Mouse (Mus musculus): ENCODE data around the gene Ehd4. TPM values are rescaled to one million over a fixed set of nuclear protein-coding genes. Genes with fewer than 3 reads are reported as not detected.

The Ehd4 gene
- polyA plus RNA-seq, 1 experiment from 2014 or later = 62.9 TPM

- peak; percentile 30 for DNase-seq
- ATAC-seq (ENCODE audit: insufficient read depth) = no peak
- peak; percentile 24; the same call in 1 of the 2 replicates for TF ChIP-seq CTCF (IDR thresholded peaks at IDR 0.05; ENCODE audit: low read depth)
- no peaks in the 10 kb centered on the region for H3K4me1 ChIP-seq (ENCODE audit: insufficient read depth)
- no peaks in the 10 kb centered on the region for H3K36me3 ChIP-seq (ENCODE audit: insufficient read depth)
- H3K27ac ChIP-seq (ENCODE audit: low read depth) = no peak overlapping the region
- no peak overlapping the region for H3K4me3 ChIP-seq (ENCODE audit: low read depth, low read length)
- no peaks in the 10 kb centered on the region for H3K9me3 ChIP-seq (ENCODE audit: low read depth, low read length)
- no peaks in the 10 kb centered on the region for H3K27me3 ChIP-seq (ENCODE audit: insufficient read depth, low read length)
- no peak overlapping the region for H3K4me2 ChIP-seq
- H3K9ac ChIP-seq = no peak overlapping the region
- 42% methylated on average over 5 of the region's 5 CpGs for WGBS
Measured at GRCm38 (mm10) chr2:120158016-120158415, 3.6 kb upstream of the Ehd4 start.

- 84% methylated on average over 2 of the region's 2 CpGs for WGBS
- Histone ChIP-seq H3K4me3 (ENCODE audit: low read depth, low read length) (no peak overlapping the region), H3K36me3 (ENCODE audit: insufficient read depth) (no peaks in the 10 kb centered on the region), H3K27ac (ENCODE audit: low read depth) (no peak overlapping the region), H3K27me3 (ENCODE audit: insufficient read depth, low read length) (no peaks in the 10 kb centered on the region), H3K9me3 (ENCODE audit: low read depth, low read length) (no peaks in the 10 kb centered on the region), H3K4me1 (ENCODE audit: insufficient read depth) (no peaks in the 10 kb centered on the region), H3K4me2 (no peak overlapping the region), H3K9ac (no peak overlapping the region)
- ATAC-seq (ENCODE audit: insufficient read depth) (no peak), DNase-seq (no peak)
- peak; percentile 29; the same call in 1 of the 2 replicates for TF ChIP-seq CTCF (IDR thresholded peaks at IDR 0.05; ENCODE audit: low read depth)
Measured at GRCm38 (mm10) chr2:120157606-120158005, 3.2 kb upstream of the Ehd4 start.

DNA sequence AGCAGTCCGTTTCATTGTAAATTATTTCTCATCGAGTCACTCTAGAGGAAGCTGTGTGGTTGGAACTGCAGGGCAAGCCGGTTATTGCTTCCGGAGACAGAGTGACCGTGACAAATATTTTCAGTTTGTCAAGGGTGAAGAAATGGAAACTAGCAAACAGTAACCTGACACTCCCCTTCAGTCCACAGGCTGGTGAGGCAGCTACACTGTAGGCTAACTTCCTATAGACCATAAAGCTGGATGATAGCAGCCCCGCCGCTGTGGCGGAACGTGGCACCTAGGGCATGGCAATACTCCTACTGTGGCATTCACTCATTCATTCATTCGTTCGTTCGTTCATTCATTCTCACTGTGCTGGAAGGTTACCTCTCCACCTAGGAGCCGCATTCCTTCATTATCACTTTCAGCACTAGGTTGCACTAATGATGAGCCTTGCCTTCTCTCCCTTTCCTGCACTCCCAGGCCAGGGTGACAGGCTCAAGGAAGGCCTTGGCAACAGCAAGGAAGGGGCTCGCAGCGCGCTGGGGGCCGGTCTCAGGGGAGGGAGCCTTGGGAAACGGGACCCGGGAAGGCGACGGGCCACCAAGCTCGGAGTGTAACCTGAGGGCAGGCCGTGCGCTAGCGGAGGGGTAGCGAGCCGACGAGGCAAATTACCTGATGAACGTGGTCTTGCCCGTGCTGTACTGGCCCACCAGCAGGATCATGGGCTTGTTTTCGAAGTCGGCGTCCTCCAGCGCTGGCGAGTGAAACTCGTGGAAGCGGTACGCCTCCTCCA lies 633 bp downstream of the Ehd4 start:
- no peaks in the 10 kb centered on the region for H3K4me1 ChIP-seq (ENCODE audit: insufficient read depth)
- 2% methylated on average over 38 of the region's 38 CpGs for WGBS
- no peaks in the 10 kb centered on the region for H3K9me3 ChIP-seq (ENCODE audit: low read depth, low read length)
- H3K27ac ChIP-seq (ENCODE audit: low read depth) = peak overlapping the region; percentile 63
- H3K4me2 ChIP-seq = peak overlapping the region; percentile 100
- peak overlapping the region; percentile 75 for H3K4me3 ChIP-seq (ENCODE audit: low read depth, low read length)
- DNase-seq (peak; percentile 66), ATAC-seq (ENCODE audit: insufficient read depth) (peak; percentile 50)
- H3K9ac ChIP-seq = peak overlapping the region; percentile 74
- H3K36me3 ChIP-seq (ENCODE audit: insufficient read depth) = no peaks in the 10 kb centered on the region
- TF ChIP-seq CTCF (IDR thresholded peaks at IDR 0.05; ENCODE audit: low read depth) = no peak
- no peaks in the 10 kb centered on the region for H3K27me3 ChIP-seq (ENCODE audit: insufficient read depth, low read length)

- DNase-seq = no peak
- Histone ChIP-seq H3K4me1 (ENCODE audit: insufficient read depth) (no peaks in the 10 kb centered on the region), H3K4me3 (ENCODE audit: low read depth, low read length) (no peak overlapping the region), H3K27ac (ENCODE audit: low read depth) (no peak overlapping the region), H3K9ac (no peak overlapping the region), H3K4me2 (no peak overlapping the region), H3K9me3 (ENCODE audit: low read depth, low read length) (no peaks in the 10 kb centered on the region), H3K36me3 (ENCODE audit: insufficient read depth) (no peaks in the 10 kb centered on the region), H3K27me3 (ENCODE audit: insufficient read depth, low read length) (no peaks in the 10 kb centered on the region)
- WGBS = 74% methylated on average over 3 of the region's 3 CpGs
- no peak for ATAC-seq (ENCODE audit: insufficient read depth)
- TF ChIP-seq CTCF (IDR thresholded peaks at IDR 0.05; ENCODE audit: low read depth) = no peak
Measured at GRCm38 (mm10) chr2:120150571-120150970, 3.8 kb downstream of the Ehd4 start.

GRCm38 (mm10) chr2:120149634-120150033 lies 4.8 kb downstream of the Ehd4 start:
- TF ChIP-seq CTCF (IDR thresholded peaks at IDR 0.05; ENCODE audit: low read depth) = no peak
- Histone ChIP-seq H3K4me2 (no peak overlapping the region), H3K4me1 (ENCODE audit: insufficient read depth) (no peaks in the 10 kb centered on the region), H3K4me3 (ENCODE audit: low read depth, low read length) (no peak overlapping the region), H3K27me3 (ENCODE audit: insufficient read depth, low read length) (no peaks in the 10 kb centered on the region), H3K9ac (no peak overlapping the region), H3K27ac (ENCODE audit: low read depth) (no peak overlapping the region), H3K36me3 (ENCODE audit: insufficient read depth) (no peaks in the 10 kb centered on the region), H3K9me3 (ENCODE audit: low read depth, low read length) (no peaks in the 10 kb centered on the region)
- ATAC-seq (ENCODE audit: insufficient read depth) = no peak
- DNase-seq = no peak
- WGBS = 84% methylated on average over 7 of the region's 7 CpGs

DNA sequence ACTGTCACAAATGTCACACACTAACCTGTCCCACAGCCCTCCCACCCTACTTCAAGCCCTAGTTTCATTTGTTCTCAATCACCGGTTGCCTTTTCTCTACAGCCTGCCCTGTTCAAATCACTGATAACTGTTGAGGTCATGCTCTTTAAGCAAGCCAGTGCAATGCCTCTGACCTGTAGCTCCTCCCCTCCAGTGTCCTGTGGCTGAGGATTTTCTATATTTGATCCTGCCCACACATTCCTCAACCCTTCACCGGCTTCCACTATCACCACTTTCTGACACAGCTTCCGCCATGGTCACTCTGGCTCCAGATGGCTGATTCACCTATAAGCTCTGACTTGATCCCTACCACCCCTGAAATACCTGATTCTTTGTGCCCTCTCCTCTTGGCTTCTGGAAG lies 6.4 kb downstream of the Ehd4 start:
- DNase-seq (no peak), ATAC-seq (ENCODE audit: insufficient read depth) (no peak)
- Histone ChIP-seq H3K9me3 (ENCODE audit: low read depth, low read length) (no peaks in the 10 kb centered on the region), H3K36me3 (ENCODE audit: insufficient read depth) (no peaks in the 10 kb centered on the region), H3K27me3 (ENCODE audit: insufficient read depth, low read length) (no peaks in the 10 kb centered on the region), H3K4me2 (no peak overlapping the region), H3K27ac (ENCODE audit: low read depth) (no peak overlapping the region), H3K9ac (no peak overlapping the region), H3K4me3 (ENCODE audit: low read depth, low read length) (no peak overlapping the region), H3K4me1 (ENCODE audit: insufficient read depth) (no peaks in the 10 kb centered on the region)
- no peak for TF ChIP-seq CTCF (IDR thresholded peaks at IDR 0.05; ENCODE audit: low read depth)
- WGBS = 46% methylated on average over 3 of the region's 3 CpGs

DNA sequence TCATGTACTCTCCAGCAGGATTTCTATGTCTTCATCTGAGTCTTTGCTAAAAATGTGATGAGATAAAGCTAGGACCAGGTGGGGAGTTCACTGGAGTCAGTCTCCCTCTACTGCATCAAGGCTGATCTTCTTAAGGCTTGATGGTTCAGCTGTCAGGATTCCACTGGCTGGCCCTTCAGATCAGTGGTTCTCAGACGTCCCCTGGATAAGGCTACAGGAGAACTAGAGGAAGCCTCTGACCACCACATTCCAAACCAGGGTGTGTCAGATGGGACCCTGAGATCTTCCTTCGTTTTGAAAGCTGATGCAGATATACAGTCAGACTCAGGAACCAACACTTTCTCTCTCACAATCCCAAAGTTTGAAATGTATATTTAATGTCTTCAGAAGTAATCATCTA lies 7.0 kb downstream of the Ehd4 start:
- Histone ChIP-seq H3K27ac (ENCODE audit: low read depth) (no peak overlapping the region), H3K4me3 (ENCODE audit: low read depth, low read length) (no peak overlapping the region), H3K4me1 (ENCODE audit: insufficient read depth) (no peaks in the 10 kb centered on the region), H3K36me3 (ENCODE audit: insufficient read depth) (no peaks in the 10 kb centered on the region), H3K9ac (no peak overlapping the region), H3K4me2 (no peak overlapping the region), H3K9me3 (ENCODE audit: low read depth, low read length) (no peaks in the 10 kb centered on the region), H3K27me3 (ENCODE audit: insufficient read depth, low read length) (no peaks in the 10 kb centered on the region)
- no peak for ATAC-seq (ENCODE audit: insufficient read depth)
- DNase-seq = no peak
- WGBS = 40% methylated on average over 2 of the region's 2 CpGs
- TF ChIP-seq CTCF (IDR thresholded peaks at IDR 0.05; ENCODE audit: low read depth) = no peak
